Mouse (Mus musculus): ENCODE data around the gene Cpa4. TPM values are rescaled to one million over a fixed set of nuclear protein-coding genes. Genes with fewer than 3 reads are reported as not detected.
A peak's percentile ranks its signal among the peaks of the same experiment; 100 is the strongest.

Gene Cpa4
- polyA plus RNA-seq, 1 experiment from 2014 or later, result 1.4 TPM

DNA sequence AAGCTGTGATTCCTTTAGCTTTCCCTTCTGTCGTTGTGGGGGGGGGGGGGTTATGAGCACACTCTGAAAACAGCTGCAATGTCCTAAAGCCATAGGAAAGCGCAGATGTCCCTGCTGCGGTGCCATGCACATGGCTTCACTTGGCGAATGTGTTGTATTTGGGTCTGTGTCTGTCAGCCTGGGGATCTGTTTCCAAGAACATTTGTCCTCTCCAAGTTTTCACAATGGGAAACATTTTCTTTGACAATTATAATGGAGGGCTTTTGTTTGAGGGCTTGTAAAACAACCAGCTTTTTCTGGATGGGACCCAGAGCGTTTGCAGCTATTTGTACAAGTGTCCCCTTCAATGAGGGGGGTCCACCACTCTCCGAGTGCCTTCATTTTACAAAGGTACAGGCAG is 46.1 kb downstream of the Cpa4 start:
- no peaks in the 10 kb centered on the region for H3K36me3 ChIP-seq (ENCODE audit: control insufficient read depth, insufficient read depth, low read length)
- WGBS, result 80% methylated on average over 6 of the region's 6 CpGs
- ATAC-seq (ENCODE audit: insufficient read depth, low FRiP score), result no peak
- no peak overlapping the region for H3K9ac ChIP-seq (ENCODE audit: low read length)
- H3K9me3 ChIP-seq (replicated peaks; ENCODE audit: control insufficient read depth, low read length), result no peaks in the 10 kb centered on the region
- no peak overlapping the region for H3K4me3 ChIP-seq (replicated peaks; ENCODE audit: low read length)
- H3K4me2 ChIP-seq (ENCODE audit: low read depth, low read length), result no peak overlapping the region
- peaks cover 27% of the 10 kb centered on the region for H3K4me1 ChIP-seq (ENCODE audit: control insufficient read depth, insufficient read depth, low read length)
- no peak overlapping the region for H3K27ac ChIP-seq (ENCODE audit: low read length)
- no peaks in the 10 kb centered on the region for H3K27me3 ChIP-seq (ENCODE audit: control insufficient read depth, insufficient read depth, low read length)

DNA sequence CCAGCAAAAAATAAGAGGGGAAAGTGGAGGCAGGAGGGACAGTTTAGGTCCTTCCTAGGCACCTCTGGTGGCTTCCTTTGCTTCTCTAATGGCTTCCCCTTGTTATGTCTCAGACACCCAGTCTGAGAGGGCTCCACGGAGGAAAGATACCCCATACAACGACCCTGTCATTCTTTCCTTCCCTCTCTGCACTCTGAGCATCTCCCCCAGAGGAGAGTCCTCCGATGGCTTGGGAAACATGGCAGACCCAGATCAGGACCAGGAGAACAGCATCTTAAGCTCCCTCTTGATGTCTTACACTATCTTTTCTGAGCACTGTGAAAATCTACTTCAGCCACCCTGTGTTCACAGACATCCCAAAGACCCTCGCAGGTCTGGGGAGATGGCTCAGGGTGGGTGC is 47.6 kb downstream of the Cpa4 start:
- Histone ChIP-seq H3K27ac (ENCODE audit: low read length) (no peak overlapping the region), H3K9ac (ENCODE audit: low read length) (no peak overlapping the region), H3K4me3 (replicated peaks; ENCODE audit: low read length) (no peak overlapping the region), H3K9me3 (replicated peaks; ENCODE audit: control insufficient read depth, low read length) (no peaks in the 10 kb centered on the region), H3K4me1 (ENCODE audit: control insufficient read depth, insufficient read depth, low read length) (peaks cover 27% of the 10 kb centered on the region), H3K27me3 (ENCODE audit: control insufficient read depth, insufficient read depth, low read length) (no peaks in the 10 kb centered on the region), H3K36me3 (ENCODE audit: control insufficient read depth, insufficient read depth, low read length) (no peaks in the 10 kb centered on the region), H3K4me2 (ENCODE audit: low read depth, low read length) (no peak overlapping the region)
- WGBS, result 41% methylated on average over 4 of the region's 4 CpGs
- no peak for ATAC-seq (ENCODE audit: insufficient read depth, low FRiP score)

DNA sequence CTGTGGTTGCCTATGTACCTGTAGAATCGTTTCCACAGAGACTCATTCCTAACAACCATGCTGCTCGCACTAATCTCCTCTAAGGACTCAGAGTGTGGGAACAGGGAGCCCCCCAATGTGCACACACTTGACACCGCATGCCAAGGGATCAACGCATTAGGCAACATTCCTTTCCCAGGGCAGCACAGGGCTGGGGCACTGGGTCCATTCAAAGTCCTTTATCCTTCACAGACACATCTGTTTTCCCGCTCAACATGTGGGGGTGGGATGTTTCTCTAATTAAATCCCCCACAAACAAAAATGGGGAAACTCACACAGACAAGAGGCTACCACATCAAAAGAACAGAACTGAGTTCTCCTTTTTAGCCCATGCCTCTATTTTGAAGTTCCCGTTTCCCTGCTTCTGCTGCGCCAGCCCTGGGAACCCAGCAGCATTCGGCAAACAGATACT is 48.3 kb downstream of the Cpa4 start:
- Histone ChIP-seq H3K4me1 (ENCODE audit: control insufficient read depth, insufficient read depth, low read length) (peaks cover 27% of the 10 kb centered on the region), H3K4me2 (ENCODE audit: low read depth, low read length) (0 out of 2 replicates have a peak overlapping the region, but pooled peaks have one; percentile 23), H3K9me3 (replicated peaks; ENCODE audit: control insufficient read depth, low read length) (no peaks in the 10 kb centered on the region), H3K27ac (ENCODE audit: low read length) (no peak overlapping the region), H3K27me3 (ENCODE audit: control insufficient read depth, insufficient read depth, low read length) (no peaks in the 10 kb centered on the region), H3K36me3 (ENCODE audit: control insufficient read depth, insufficient read depth, low read length) (no peaks in the 10 kb centered on the region), H3K4me3 (replicated peaks; ENCODE audit: low read length) (no peak overlapping the region), H3K9ac (ENCODE audit: low read length) (peak overlapping the region; percentile 62)
- no peak for ATAC-seq (ENCODE audit: insufficient read depth, low FRiP score)
- WGBS, result 20% methylated on average over 8 of the region's 8 CpGs

DNA sequence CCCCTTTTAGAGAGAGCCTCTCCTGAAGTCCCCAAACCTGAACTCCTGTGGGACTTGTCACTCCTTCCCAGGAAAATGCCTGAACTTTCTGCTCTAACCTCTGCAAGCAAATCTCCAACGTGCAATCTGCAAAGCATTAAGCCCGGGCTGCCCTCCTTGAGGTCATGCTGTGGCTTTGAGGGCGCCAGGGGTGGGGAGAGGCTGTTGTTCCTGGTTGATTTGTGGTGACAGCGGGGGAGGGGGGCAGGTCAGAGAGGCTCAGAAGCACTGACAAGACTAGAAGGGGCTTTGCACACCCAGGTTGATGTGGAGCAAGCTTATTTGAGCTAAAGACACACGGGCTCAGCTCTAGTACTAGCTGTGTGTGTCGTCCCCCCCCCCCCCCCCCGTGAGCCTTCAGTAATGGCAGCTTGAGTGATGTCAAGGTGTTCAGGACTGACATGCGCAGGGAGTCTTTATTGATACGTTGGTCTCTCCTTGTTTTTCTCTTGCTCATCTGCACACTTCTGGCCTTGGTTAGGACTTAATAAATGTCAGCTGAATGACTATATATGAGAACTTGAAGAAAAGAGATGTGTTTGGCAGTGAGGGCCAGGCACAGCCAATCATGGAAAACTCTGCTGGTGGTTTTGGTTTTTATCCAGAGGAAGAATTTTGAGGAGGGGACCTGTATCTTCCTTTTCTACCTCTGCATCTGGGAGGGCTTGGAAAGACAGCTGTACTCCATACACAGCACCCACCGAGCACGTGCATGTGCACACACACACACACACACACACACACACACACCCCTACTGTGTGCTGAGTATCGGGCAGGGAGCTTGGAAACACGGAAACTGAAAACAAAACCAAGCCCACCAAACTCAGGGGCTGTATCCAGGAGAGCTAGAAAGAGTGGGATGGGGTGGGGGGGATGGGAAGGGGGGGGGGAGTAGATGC is 49.1 kb downstream of the Cpa4 start:
- H3K4me2 ChIP-seq (ENCODE audit: low read depth, low read length), result peak overlapping the region; percentile 26; the same call in 1 of the 2 replicates
- H3K36me3 ChIP-seq (ENCODE audit: control insufficient read depth, insufficient read depth, low read length), result no peaks in the 10 kb centered on the region
- H3K27me3 ChIP-seq (ENCODE audit: control insufficient read depth, insufficient read depth, low read length), result no peaks in the 10 kb centered on the region
- no peak overlapping the region; the same call in 1 of the 2 replicates for H3K4me3 ChIP-seq (replicated peaks; ENCODE audit: low read length)
- ATAC-seq (ENCODE audit: insufficient read depth, low FRiP score), result peak; percentile 6; the same call in 1 of the 2 replicates
- no peak overlapping the region for H3K27ac ChIP-seq (ENCODE audit: low read length)
- WGBS, result 17% methylated on average over 13 of the region's 13 CpGs
- peak overlapping the region; percentile 62 for H3K9ac ChIP-seq (ENCODE audit: low read length)
- no peaks in the 10 kb centered on the region for H3K9me3 ChIP-seq (replicated peaks; ENCODE audit: control insufficient read depth, low read length)
- peaks cover 27% of the 10 kb centered on the region for H3K4me1 ChIP-seq (ENCODE audit: control insufficient read depth, insufficient read depth, low read length)

DNA sequence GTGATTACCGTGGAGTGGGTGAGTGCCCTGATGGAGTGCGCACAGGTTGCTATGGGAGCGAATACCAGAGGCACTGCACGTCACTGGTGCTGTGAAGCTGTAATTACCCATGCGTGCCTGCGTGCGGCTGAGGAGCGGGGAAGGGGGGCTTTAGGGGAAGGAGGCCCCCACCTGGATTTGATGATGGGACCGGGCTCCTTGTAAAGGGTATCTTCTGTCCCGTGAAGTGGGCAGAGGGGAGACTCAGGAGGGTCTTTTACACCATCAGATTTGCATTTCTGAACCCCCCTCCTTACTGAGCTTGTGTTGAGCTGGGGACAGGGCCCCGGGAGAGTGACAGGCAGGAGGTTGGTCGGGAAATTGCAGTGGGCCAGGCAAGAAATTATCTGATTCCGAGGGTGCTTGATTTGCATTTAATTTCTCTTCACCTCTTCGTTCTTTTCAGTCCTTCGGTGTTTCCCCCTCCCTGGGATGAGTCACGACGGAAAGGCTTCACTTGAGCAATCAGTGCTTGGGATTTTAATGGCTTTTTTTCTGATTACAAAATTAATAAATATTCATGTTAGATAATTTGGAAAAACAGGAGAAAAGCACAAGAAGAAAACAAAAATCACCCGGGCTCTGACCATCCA is 49.9 kb downstream of the Cpa4 start:
- H3K4me1 ChIP-seq (ENCODE audit: control insufficient read depth, insufficient read depth, low read length), result peaks cover 27% of the 10 kb centered on the region
- WGBS, result 21% methylated on average over 18 of the region's 18 CpGs
- no peaks in the 10 kb centered on the region for H3K9me3 ChIP-seq (replicated peaks; ENCODE audit: control insufficient read depth, low read length)
- no peak overlapping the region; the same call in 1 of the 2 replicates for H3K9ac ChIP-seq (ENCODE audit: low read length)
- peak; percentile 70 for ATAC-seq (ENCODE audit: insufficient read depth, low FRiP score)
- no peak overlapping the region for H3K27ac ChIP-seq (ENCODE audit: low read length)
- H3K27me3 ChIP-seq (ENCODE audit: control insufficient read depth, insufficient read depth, low read length), result no peaks in the 10 kb centered on the region
- H3K4me3 ChIP-seq (replicated peaks; ENCODE audit: low read length), result no peak overlapping the region; the same call in 1 of the 2 replicates
- peak overlapping the region; percentile 26 for H3K4me2 ChIP-seq (ENCODE audit: low read depth, low read length)
- no peaks in the 10 kb centered on the region for H3K36me3 ChIP-seq (ENCODE audit: control insufficient read depth, insufficient read depth, low read length)

GRCm38 (mm10) chr6:30618735-30619134 is 50.6 kb downstream of the Cpa4 start:
- no peaks in the 10 kb centered on the region for H3K9me3 ChIP-seq (replicated peaks; ENCODE audit: control insufficient read depth, low read length)
- no peaks in the 10 kb centered on the region for H3K27me3 ChIP-seq (ENCODE audit: control insufficient read depth, insufficient read depth, low read length)
- 52% methylated on average over 6 of the region's 6 CpGs for WGBS
- H3K36me3 ChIP-seq (ENCODE audit: control insufficient read depth, insufficient read depth, low read length), result no peaks in the 10 kb centered on the region
- H3K27ac ChIP-seq (ENCODE audit: low read length), result no peak overlapping the region
- H3K4me3 ChIP-seq (replicated peaks; ENCODE audit: low read length), result no peak overlapping the region
- H3K4me2 ChIP-seq (ENCODE audit: low read depth, low read length), result no peak overlapping the region
- H3K4me1 ChIP-seq (ENCODE audit: control insufficient read depth, insufficient read depth, low read length), result peaks cover 27% of the 10 kb centered on the region
- ATAC-seq (ENCODE audit: insufficient read depth, low FRiP score), result no peak
- H3K9ac ChIP-seq (ENCODE audit: low read length), result no peak overlapping the region

GRCm38 (mm10) chr6:30619606-30620005 is 51.4 kb downstream of the Cpa4 start:
- H3K4me3 ChIP-seq (replicated peaks; ENCODE audit: low read length), result no peak overlapping the region
- H3K27me3 ChIP-seq (ENCODE audit: control insufficient read depth, insufficient read depth, low read length), result no peaks in the 10 kb centered on the region
- H3K4me1 ChIP-seq (ENCODE audit: control insufficient read depth, insufficient read depth, low read length), result peaks cover 27% of the 10 kb centered on the region
- WGBS, result 84% methylated on average over 5 of the region's 5 CpGs
- ATAC-seq (ENCODE audit: insufficient read depth, low FRiP score), result no peak
- H3K9me3 ChIP-seq (replicated peaks; ENCODE audit: control insufficient read depth, low read length), result no peaks in the 10 kb centered on the region
- no peaks in the 10 kb centered on the region for H3K36me3 ChIP-seq (ENCODE audit: control insufficient read depth, insufficient read depth, low read length)
- no peak overlapping the region for H3K4me2 ChIP-seq (ENCODE audit: low read depth, low read length)
- H3K9ac ChIP-seq (ENCODE audit: low read length), result no peak overlapping the region
- no peak overlapping the region for H3K27ac ChIP-seq (ENCODE audit: low read length)

- WGBS, result 74% methylated on average over 4 of the region's 4 CpGs
- peaks cover 27% of the 10 kb centered on the region for H3K4me1 ChIP-seq (ENCODE audit: control insufficient read depth, insufficient read depth, low read length)
- no peak for ATAC-seq (ENCODE audit: insufficient read depth, low FRiP score)
- no peak overlapping the region for H3K9ac ChIP-seq (ENCODE audit: low read length)
- peak overlapping the region; percentile 21; the same call in 1 of the 2 replicates for H3K27ac ChIP-seq (ENCODE audit: low read length)
- H3K36me3 ChIP-seq (ENCODE audit: control insufficient read depth, insufficient read depth, low read length), result no peaks in the 10 kb centered on the region
- no peak overlapping the region for H3K4me2 ChIP-seq (ENCODE audit: low read depth, low read length)
- no peak overlapping the region for H3K4me3 ChIP-seq (replicated peaks; ENCODE audit: low read length)
- no peaks in the 10 kb centered on the region for H3K27me3 ChIP-seq (ENCODE audit: control insufficient read depth, insufficient read depth, low read length)
- H3K9me3 ChIP-seq (replicated peaks; ENCODE audit: control insufficient read depth, low read length), result no peaks in the 10 kb centered on the region
Measured at GRCm38 (mm10) chr6:30620591-30620990, 52.4 kb downstream of the Cpa4 start.

DNA sequence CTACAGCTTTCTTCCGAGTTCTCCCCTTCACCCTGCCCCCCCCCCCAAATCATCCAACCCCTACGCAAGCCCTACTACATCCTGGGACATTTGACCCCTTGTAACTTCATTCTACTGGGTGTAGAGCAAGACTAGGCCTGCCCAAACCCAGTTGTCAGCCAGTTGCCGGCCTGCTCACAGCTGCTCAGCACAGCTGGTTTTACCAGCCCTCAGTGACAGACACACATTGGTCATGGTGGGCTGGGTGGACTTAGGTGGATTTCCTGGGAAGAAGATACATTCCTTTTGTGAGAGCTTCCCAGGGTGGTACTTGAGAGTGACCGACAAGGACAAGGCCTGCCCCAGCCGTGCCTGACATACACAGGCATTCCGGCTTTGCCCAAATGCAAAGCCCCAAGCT is 52.8 kb downstream of the Cpa4 start:
- Histone ChIP-seq H3K4me1 (ENCODE audit: control insufficient read depth, insufficient read depth, low read length) (peaks cover 26% of the 10 kb centered on the region), H3K4me2 (ENCODE audit: low read depth, low read length) (no peak overlapping the region), H3K27ac (ENCODE audit: low read length) (no peak overlapping the region), H3K36me3 (ENCODE audit: control insufficient read depth, insufficient read depth, low read length) (no peaks in the 10 kb centered on the region), H3K9ac (ENCODE audit: low read length) (no peak overlapping the region), H3K4me3 (replicated peaks; ENCODE audit: low read length) (no peak overlapping the region), H3K27me3 (ENCODE audit: control insufficient read depth, insufficient read depth, low read length) (no peaks in the 10 kb centered on the region), H3K9me3 (replicated peaks; ENCODE audit: control insufficient read depth, low read length) (no peaks in the 10 kb centered on the region)
- ATAC-seq (ENCODE audit: insufficient read depth, low FRiP score), result no peak
- WGBS, result 84% methylated on average over 6 of the region's 6 CpGs
